Mouse (Mus musculus) liver, adult 2 months (tissue): Measurements from ENCODE around the gene Plxna4.

Experiments
- CTCF ChIP-seq: fragments of 200-500 bp; IDR thresholded peaks from 2 replicates; pipeline ENCODE4 v1.5.1; 2011; ENCODE audit warnings: low read depth, low read length, control low read depth
- POLR2A ChIP-seq: fragments of 200-500 bp; IDR thresholded peaks from 2 replicates; pipeline ENCODE4 v1.6.1; 2011; ENCODE audit warnings: low read length, control low read depth; ENCODE audit not compliant: insufficient read depth; ENCODE audit errors: extremely low read depth

DNA sequence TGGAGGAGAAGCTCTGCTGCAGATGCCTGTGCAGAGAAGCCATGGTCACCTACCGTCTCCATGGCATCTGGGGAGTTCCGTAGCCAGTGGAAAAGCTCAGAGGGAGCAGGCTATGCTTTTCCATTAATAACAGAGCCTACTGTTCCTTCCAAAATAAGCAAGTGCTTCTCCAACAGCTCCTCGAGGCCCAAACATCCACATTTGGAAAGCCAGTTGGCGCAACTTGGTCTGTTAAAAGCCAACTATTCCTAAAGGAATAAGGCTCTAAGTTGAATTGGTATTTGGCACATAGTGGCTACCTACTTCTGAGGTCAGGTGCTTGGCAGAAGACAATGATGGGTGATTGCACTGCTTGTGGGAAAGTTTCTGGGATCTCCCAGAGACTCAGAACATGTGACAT, 437.2 kb downstream of the Plxna4 start:
- no peak for TF ChIP-seq POLR2A
- no peak for TF ChIP-seq CTCF
